Mouse (Mus musculus): ENCODE measurements around the gene Nkx2-3. TPM values are rescaled to one million over a fixed set of nuclear protein-coding genes. Genes with fewer than 3 reads are reported as not detected.

Nkx2-3 gene
- polyA plus RNA-seq (2014; fragmentation: Illumina TruSeq; extraction: RNeasy Lipid Tissue Mini Kit (QIAGEN cat#74804)), result not detected

GRCm38 (mm10) chr19:43612051-43612450 is at the start of gene Nkx2-3:
Gene Nkx2-3, plus strand, starts transcription at chr19:43612325.

Other genes with a start within 250 kb of the Nkx2-3 start
- gene Hpse2, start 224.0 kb upstream of the Nkx2-3 start, polyA plus RNA-seq (2014; fragmentation: Illumina TruSeq; extraction: RNeasy Lipid Tissue Mini Kit (QIAGEN cat#74804)), result not detected
- 6.9 TPM for gene Cnnm1, start 171.9 kb upstream of the Nkx2-3 start, polyA plus RNA-seq (2014; fragmentation: Illumina TruSeq; extraction: RNeasy Lipid Tissue Mini Kit (QIAGEN cat#74804))
- 5.6 TPM for gene Got1, start 87.7 kb upstream of the Nkx2-3 start, polyA plus RNA-seq (2014; fragmentation: Illumina TruSeq; extraction: RNeasy Lipid Tissue Mini Kit (QIAGEN cat#74804))
- 4.7 TPM for gene Slc25a28, start 62.6 kb downstream of the Nkx2-3 start, polyA plus RNA-seq (2014; fragmentation: Illumina TruSeq; extraction: RNeasy Lipid Tissue Mini Kit (QIAGEN cat#74804))
- 3.9 TPM for gene Entpd7, start 77.3 kb downstream of the Nkx2-3 start, polyA plus RNA-seq (2014; fragmentation: Illumina TruSeq; extraction: RNeasy Lipid Tissue Mini Kit (QIAGEN cat#74804))
- gene Cutc, start 140.7 kb downstream of the Nkx2-3 start, polyA plus RNA-seq (2014; fragmentation: Illumina TruSeq; extraction: RNeasy Lipid Tissue Mini Kit (QIAGEN cat#74804)), result 31.9 TPM
- gene Cox15, start 140.7 kb downstream of the Nkx2-3 start, polyA plus RNA-seq (2014; fragmentation: Illumina TruSeq; extraction: RNeasy Lipid Tissue Mini Kit (QIAGEN cat#74804)), result 13.2 TPM
- gene Abcc2, start 169.9 kb downstream of the Nkx2-3 start, polyA plus RNA-seq (2014; fragmentation: Illumina TruSeq; extraction: RNeasy Lipid Tissue Mini Kit (QIAGEN cat#74804)), result 0.68 TPM

Measured in ovary, adult 10 weeks (tissue).